Mouse (Mus musculus) right cerebral cortex, postnatal 14 days (tissue): ENCODE measurements at regions not wholly inside any gene's neighbourhood (a gene's known extent, or its start where the extent isn't known, plus 50 kb on each side); places are given as distances from the start of the nearest gene placed in this dataset.
A peak's percentile ranks its signal among the peaks of the same experiment; 100 is the strongest.

ENCODE experiments used
- DNase-seq: peaks from one replicate; pipeline ENCODE4 v3.0.0; 2022

DNA sequence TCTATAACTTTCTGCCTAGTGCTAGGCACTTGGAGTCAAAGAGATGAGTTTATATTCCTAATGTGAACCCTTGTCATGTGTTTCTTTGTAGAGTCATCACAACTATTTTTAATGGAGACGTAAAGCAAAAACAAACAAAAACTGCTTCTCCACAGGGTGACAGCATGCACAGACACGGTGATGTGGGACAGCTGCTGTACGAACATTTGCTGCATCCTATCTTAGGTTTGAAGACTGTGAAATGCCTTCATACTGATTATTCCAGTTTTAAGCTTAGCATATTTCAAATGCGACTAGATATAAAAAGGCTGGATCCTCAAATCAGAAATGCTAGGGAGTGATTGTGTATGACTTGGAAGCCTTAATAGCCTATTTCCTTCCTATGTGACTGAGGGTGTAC lies 187.3 kb upstream of the Eci2 start:
- no peak for DNase-seq

DNA sequence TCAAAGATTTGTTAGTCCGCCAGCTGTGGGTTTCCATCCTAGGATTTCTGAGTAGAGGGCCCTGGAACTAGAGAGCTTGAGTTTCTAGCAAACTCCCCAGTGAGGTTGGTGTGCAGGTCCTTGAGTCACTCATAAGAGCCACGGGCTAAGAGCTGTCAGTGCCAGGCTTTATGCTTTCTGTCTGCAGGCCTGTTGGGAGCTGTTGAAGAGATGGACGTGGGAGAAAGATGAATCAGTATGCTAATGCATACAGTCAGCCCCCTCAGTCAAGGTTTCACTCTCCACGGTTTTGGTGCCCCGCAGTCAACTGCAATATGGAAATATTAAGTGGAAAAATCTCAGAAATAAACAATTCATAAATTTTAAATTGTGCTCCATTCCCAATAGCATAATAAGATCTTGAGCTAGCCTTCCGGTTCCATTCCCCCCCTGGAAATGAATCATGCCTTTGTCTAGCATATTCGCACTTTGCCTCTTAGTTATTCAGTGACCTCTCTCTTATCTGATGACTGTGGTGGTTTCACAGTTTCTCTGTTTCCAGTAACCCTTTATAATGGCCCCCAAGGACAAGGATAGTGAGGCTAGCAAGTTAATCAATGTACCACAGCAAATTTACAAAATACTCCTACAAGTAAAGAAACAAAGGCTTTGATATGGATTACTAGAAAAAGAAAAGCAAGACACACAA lies 199.4 kb upstream of the Eci2 start:
- no peak for DNase-seq

- no peak for DNase-seq
Observed at GRCm38 (mm10) chr13:35226944-35227343, 200.0 kb upstream of the Eci2 start.

GRCm38 (mm10) chr13:35229601-35230000 lies 202.7 kb upstream of the Eci2 start:
- no peak for DNase-seq

- DNase-seq: no peak
Observed at GRCm38 (mm10) chr13:35233636-35234035, 206.7 kb upstream of the Eci2 start.

GRCm38 (mm10) chr13:35241443-35241842 lies 214.5 kb upstream of the Eci2 start:
- DNase-seq: peak; percentile 16

- DNase-seq: no peak
Observed at GRCm38 (mm10) chr13:35243946-35244345, 217.1 kb upstream of the Eci2 start.

GRCm38 (mm10) chr13:35257386-35257785 lies 230.5 kb upstream of the Eci2 start:
- no peak for DNase-seq

- no peak for DNase-seq
Observed at GRCm38 (mm10) chr13:35258720-35259119, 231.8 kb upstream of the Eci2 start.

DNA sequence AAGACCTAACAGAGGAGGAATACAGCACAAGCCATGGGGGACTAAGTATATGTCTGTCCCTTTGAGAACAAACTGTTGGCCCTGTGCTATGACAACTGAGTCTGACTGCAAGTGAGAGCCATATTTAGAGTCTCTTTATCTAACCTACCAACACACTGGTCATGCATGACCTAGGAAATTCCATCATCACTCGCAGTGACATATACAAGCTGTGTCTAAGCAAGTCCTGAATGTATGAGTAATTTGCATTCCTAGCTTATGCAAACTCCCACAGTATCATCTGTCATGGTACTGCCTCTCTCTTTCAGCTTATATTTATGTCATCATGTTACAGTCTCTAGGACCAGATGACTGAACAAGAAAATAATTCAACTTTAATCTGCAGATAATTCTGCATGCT lies 257.1 kb upstream of the Eci2 start:
- no peak for DNase-seq

GRCm38 (mm10) chr13:35302088-35302487 lies 275.2 kb upstream of the Eci2 start:
- DNase-seq: no peak

GRCm38 (mm10) chr13:35316772-35317171 lies 289.9 kb upstream of the Eci2 start:
- DNase-seq: no peak

DNA sequence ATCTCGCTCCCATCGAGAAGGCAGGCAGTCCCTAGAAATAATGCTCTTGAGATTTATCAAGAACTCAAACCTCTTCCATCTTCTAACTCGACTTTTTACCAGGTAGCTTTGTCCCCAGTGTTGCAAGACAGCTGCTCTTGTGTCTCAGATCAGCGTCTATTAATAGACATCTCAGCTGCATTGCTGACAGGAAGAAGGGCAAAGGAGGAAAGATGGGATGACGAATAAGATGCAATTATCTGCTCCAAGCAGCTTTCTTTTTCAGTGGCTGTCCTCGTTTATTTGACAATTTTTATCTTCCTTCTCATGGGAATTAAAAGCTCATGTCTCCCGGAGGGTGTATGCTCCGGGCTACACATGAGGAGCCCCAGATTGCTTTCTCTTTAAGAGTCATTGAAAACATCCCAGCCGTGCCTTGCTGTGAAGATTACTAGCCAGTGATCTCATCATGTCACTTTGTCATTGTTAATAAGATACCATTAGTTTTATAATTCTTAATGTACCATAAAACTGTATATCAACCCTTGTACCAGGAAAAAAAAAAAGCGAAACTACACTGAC lies 299.9 kb upstream of the Eci2 start:
- DNase-seq: no peak

- DNase-seq: no peak
Observed at GRCm38 (mm10) chr13:35328320-35328719, 301.4 kb upstream of the Eci2 start.

DNA sequence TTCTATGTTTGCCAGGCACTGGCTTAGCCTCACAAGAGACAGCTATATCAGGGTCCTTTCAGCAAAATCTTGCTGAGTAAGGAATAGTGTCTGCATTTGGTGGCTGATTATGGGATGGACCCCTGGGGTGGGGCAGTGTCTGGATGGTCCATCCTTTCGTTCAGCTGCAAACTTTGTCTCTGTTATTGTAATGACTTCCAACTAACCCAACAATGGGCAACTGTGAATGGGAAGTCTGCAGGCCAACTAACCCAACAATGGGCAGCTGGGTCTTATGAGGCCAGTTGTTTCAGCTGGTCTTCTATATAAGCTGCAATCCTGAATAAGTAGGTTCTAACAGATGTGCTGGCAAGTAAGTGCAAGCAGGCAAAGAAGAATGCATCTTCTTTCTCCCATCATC lies 304.0 kb upstream of the Eci2 start:
- DNase-seq: no peak

DNA sequence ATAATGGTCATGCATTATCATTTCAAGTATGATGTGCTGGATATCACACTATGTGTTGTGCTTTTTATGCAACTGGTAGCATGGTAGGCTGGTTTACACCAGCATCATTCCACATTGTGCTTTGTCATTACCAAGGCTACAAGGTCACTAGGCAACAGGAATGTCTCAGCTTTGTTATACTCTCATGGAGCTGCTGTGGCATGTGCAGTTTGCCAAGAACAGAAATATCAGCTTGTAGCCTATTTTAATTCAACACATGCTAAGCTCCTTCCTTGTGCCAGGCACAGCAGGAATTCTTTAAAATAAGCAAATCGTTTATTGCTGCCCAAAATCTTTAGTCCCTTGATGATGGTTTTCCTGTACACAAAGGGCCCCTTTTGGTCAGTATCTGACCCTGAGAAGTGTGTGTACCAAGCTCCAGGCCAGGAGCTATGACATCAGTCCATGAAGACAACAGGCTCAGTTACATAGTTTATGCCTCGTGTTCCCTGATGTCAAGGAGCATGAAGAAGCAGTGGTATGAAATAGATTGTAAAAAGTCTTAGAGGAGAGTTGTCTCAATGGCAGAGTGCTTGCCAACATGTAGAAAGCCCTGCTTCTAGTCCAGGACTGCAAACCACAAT lies 314.0 kb upstream of the Cdyl start:
- DNase-seq: no peak

DNA sequence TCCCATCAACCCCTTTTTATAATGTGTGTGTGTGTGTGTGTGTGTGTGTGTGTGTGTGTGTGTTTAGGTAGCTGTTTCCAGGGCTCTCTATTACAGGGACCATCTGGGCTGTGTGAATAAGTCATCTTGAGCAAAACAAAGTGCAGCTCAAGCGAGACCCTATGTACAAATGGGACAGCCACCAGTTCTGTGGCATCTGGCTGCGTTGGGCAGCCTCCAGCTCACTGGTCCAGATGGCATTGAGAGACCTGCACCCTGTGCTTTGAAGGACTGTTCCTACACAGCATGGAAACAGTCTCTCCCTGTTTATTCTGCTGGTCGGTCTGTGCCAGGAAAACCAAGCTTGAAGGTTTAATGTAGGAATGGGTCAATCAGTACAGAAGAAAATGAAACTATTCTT lies 311.4 kb upstream of the Cdyl start:
- DNase-seq: no peak

- no peak for DNase-seq
Observed at GRCm38 (mm10) chr13:35359345-35359744, 300.3 kb upstream of the Cdyl start.

DNA sequence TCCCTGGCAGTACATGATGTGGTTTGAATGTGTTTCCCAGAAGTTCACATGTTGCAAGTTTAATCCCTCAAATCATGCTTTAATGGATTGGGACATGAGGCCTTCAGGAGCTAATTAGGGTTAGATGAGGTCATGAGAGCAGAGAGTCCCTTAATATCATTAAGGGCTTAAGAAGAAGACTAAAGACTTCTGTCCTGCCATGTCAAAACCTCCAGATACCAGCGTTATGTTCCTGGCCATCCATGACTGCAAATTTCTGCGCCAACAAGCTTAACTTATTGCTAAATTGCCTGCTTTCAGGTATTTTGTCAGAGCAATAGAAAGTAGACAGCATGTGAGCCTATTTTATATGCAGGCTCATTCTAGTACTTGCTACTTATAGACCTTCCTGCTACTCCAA lies 282.1 kb upstream of the Cdyl start:
- no peak for DNase-seq

DNA sequence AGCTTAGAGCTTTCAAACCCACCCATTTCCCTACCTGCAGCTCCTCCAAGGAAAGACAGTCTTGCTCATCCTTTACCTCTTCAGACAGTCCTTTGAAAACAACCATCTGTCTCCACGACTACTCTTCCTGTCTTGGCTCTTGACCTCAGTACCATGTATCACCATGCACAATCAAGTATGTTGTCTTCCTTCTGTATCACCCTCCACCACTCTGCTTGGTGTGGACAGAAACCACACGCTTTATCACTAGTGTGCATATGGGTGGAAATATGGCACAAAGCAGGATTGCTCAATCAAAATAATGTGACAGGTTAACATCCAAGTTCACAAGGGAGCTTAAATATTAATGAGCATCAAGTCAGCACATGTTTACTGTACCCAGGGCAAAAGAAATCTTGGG lies 280.1 kb upstream of the Cdyl start:
- no peak for DNase-seq

GRCm38 (mm10) chr13:35380224-35381009 lies 279.2 kb upstream of the Cdyl start:
- DNase-seq: no peak

DNA sequence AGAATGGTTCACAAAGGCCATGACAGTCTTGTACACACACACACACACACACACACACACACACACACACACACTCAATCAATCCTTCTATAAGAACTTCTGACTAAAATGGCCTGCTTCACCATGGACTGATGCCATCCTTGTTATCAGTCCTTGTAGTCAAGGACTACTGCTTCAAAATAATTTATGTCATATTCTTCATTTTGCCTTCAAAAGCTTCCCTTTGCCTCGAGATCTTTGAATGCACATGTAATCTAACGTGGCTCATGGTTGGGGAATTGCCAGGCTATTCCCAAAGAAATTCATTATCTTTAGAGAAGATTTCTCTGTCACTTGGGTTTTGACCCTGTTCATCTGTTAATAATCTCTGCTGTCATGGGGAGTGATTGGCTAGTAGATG lies 278.0 kb upstream of the Cdyl start:
- DNase-seq: no peak

GRCm38 (mm10) chr13:35383000-35383623 lies 276.5 kb upstream of the Cdyl start:
- DNase-seq: no peak
